Mouse (Mus musculus): ENCODE measurements around the gene H2-Oa.

Gene H2-Oa

GRCm38 (mm10) chr17:34092197-34092875 is at the start of gene H2-Oa:
H2-Oa (plus strand) TSS chr17:34092340.
- DNase-seq (ENCODE audit: low spot score in 2 of 2): no peak

- DNase-seq (ENCODE audit: low spot score in 2 of 2): no peak
Measured at GRCm38 (mm10) chr17:34045941-34046340, 46.2 kb upstream of the H2-Oa start.

- DNase-seq (ENCODE audit: low spot score in 2 of 2): no peak
Measured at GRCm38 (mm10) chr17:34047404-34048050, 44.6 kb upstream of the H2-Oa start.

- no peak for DNase-seq (ENCODE audit: low spot score in 2 of 2)
Measured at GRCm38 (mm10) chr17:34057224-34057623, 34.9 kb upstream of the H2-Oa start.

GRCm38 (mm10) chr17:34068864-34069263 is 23.3 kb upstream of the H2-Oa start:
- no peak for DNase-seq (ENCODE audit: low spot score in 2 of 2)

GRCm38 (mm10) chr17:34072091-34072490 is 20.0 kb upstream of the H2-Oa start:
- no peak for DNase-seq (ENCODE audit: low spot score in 2 of 2)

GRCm38 (mm10) chr17:34075271-34075670 is 16.9 kb upstream of the H2-Oa start:
- peak in 1 of 2 experiments; percentile 64 for DNase-seq (ENCODE audit: low spot score in 2 of 2)

- DNase-seq (ENCODE audit: low spot score in 2 of 2): peak in 1 of 2 experiments; percentile 60
Measured at GRCm38 (mm10) chr17:34077549-34077948, 14.6 kb upstream of the H2-Oa start.

GRCm38 (mm10) chr17:34078148-34078547 is 14.0 kb upstream of the H2-Oa start:
- DNase-seq (ENCODE audit: low spot score in 2 of 2): no peak

GRCm38 (mm10) chr17:34079002-34079401 is 13.1 kb upstream of the H2-Oa start:
- no peak for DNase-seq (ENCODE audit: low spot score in 2 of 2)

- DNase-seq (ENCODE audit: low spot score in 2 of 2): no peak
Measured at GRCm38 (mm10) chr17:34079621-34080020, 12.5 kb upstream of the H2-Oa start.

GRCm38 (mm10) chr17:34083104-34083503 is 9.0 kb upstream of the H2-Oa start:
- DNase-seq (ENCODE audit: low spot score in 2 of 2): no peak

GRCm38 (mm10) chr17:34087386-34087785 is 4.8 kb upstream of the H2-Oa start:
- DNase-seq (ENCODE audit: low spot score in 2 of 2): no peak

- no peak for DNase-seq (ENCODE audit: low spot score in 2 of 2)
Measured at GRCm38 (mm10) chr17:34088124-34088523, 4.0 kb upstream of the H2-Oa start.

- no peak for DNase-seq (ENCODE audit: low spot score in 2 of 2)
Measured at GRCm38 (mm10) chr17:34090923-34091322, 1.2 kb upstream of the H2-Oa start.

GRCm38 (mm10) chr17:34093199-34093874 is 1.2 kb downstream of the H2-Oa start:
- no peak for DNase-seq (ENCODE audit: low spot score in 2 of 2)

GRCm38 (mm10) chr17:34094283-34095035 is 2.3 kb downstream of the H2-Oa start:
- DNase-seq (ENCODE audit: low spot score in 2 of 2): no peak

GRCm38 (mm10) chr17:34096497-34097010 is 4.4 kb downstream of the H2-Oa start:
- DNase-seq (ENCODE audit: low spot score in 2 of 2): no peak

GRCm38 (mm10) chr17:34097272-34097671 is 5.1 kb downstream of the H2-Oa start:
- no peak for DNase-seq (ENCODE audit: low spot score in 2 of 2)

GRCm38 (mm10) chr17:34098709-34099479 is 6.8 kb downstream of the H2-Oa start:
- no peak for DNase-seq (ENCODE audit: low spot score in 2 of 2)

GRCm38 (mm10) chr17:34099531-34099930 is 7.4 kb downstream of the H2-Oa start:
- no peak for DNase-seq (ENCODE audit: low spot score in 2 of 2)
